Mouse (Mus musculus): Measurements from ENCODE around the gene Fgfr2. TPM values are rescaled to one million over a fixed set of nuclear protein-coding genes. Genes with fewer than 3 reads are reported as not detected.
"Not testable (repeated sequence)": the region's sequence is repeated elsewhere in the genome, so short reads cannot be mapped to it uniquely, and the experiment has no call there.

The Fgfr2 gene
- total RNA-seq, 2 experiments from 2014 or later = 190 to 480 TPM

GRCm38 (mm10) chr7:133121080-133121607, 2.0 kb downstream of the Fgfr2 start:
- DNase-seq = peak in 1 of 2 experiments; percentile 14

DNA sequence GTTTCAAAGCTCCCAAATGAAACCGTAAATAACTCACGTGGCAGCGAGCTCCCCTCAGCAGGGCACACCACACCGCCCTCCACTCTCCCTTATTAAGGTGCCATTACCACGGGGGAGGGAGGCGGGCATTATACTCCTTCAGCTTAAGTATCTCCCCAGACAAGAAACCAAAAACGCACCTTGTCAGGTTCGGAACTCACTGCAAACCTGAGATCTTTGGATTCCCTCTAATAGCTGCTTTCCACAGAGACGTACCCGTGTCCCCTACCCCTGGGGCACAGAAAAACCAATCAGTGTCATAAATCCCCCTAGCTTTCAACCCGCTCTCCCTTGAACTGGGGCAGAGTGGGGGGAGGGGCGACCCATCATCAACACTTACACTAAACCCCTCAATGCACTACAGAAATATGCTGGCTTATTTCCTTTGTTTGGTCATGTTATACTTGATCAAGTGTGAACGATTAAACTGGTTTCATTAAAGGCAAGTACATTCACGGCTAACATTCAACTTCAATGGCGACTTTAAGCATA, 2.9 kb downstream of the Fgfr2 start:
- no peak for DNase-seq

DNA sequence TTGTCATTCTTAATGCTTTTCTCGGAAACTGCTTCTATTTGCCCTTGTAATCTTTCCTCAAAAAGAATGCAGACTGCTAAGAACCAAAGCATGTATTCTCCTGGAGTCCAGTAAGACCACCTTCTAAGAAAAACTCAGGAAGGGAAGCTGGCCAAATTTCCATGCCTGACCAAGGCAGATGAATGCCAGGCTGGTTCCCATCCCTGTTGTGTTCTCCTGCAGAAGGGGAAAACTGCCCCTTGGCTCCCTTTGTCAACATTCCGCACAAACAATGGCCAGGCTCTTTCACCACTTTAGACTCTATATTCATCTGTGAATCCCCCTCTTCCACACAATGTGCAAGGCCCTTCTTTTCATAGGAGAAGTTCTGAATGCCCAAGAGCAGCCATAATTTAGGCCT, 5.3 kb downstream of the Fgfr2 start:
- DNase-seq = no peak

DNA sequence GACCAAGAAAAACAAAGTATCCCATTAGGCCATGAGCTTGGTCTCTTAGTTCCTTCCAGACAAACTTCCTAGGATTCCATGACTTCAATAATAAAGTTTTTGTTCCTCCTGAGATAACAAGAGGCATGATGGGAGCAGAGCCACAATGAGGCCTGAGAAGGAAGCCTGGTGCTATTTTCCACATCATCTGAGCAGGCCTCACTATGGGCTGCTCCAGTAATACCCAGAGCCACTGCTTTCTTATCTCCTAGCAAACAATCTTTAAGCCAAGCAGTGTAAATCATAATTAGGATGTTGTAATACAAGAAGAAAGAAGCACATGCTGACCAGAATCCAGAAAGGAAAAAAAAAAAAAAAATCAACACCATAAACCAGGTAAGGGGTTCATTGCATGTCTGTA, 6.6 kb downstream of the Fgfr2 start:
- no peak for DNase-seq

DNA sequence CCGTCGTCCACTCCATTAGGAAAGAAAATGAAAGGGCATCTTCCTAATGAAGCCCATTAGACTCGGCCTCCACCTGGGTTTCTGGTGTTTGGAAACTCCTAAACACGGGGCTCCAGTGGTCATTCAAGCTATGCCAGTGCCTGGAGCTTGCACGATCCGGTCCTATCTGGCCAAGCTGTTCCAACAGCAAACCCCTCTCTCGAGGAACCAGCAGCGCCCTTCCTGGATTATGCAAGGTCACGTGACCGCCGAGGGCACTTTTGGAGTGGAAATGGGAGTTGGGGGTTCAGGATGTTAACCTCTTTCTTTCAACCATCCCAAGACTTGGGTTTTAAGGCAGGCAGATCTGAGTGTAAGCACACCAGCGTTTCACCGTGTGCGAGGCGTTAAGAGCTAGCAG, 7.3 kb downstream of the Fgfr2 start:
- DNase-seq = peak; percentile 46 to 52

GRCm38 (mm10) chr7:133114847-133115470, 8.2 kb downstream of the Fgfr2 start:
- peak; percentile 25 to 56 for DNase-seq

- no peak for DNase-seq
Observed at GRCm38 (mm10) chr7:133113185-133113895, 9.8 kb downstream of the Fgfr2 start.

GRCm38 (mm10) chr7:133112351-133112831, 10.8 kb downstream of the Fgfr2 start:
- no peak for DNase-seq

DNA sequence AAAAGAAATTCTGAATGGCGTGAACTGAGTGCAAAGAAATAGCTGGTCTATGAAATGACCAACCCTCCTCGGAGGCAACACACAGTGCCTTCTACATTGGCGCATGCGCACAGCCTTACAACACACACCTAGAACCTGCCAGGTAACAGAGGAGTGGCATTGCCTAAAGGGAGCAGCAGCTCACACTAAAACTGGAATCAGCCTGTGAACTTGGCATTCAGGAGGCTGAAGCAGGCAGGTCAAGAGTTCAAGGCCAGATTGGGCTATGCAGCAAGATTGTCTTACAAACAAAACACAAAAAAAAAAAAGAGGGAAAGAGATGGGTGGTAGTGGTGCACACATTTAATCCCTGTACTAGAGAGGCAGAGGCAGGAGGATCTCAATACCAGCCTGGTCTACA, 13.7 kb downstream of the Fgfr2 start:
- peak in 1 of 2 experiments; percentile 23 for DNase-seq

- no peak for DNase-seq
Observed at GRCm38 (mm10) chr7:133108695-133109094, 14.5 kb downstream of the Fgfr2 start.

DNA sequence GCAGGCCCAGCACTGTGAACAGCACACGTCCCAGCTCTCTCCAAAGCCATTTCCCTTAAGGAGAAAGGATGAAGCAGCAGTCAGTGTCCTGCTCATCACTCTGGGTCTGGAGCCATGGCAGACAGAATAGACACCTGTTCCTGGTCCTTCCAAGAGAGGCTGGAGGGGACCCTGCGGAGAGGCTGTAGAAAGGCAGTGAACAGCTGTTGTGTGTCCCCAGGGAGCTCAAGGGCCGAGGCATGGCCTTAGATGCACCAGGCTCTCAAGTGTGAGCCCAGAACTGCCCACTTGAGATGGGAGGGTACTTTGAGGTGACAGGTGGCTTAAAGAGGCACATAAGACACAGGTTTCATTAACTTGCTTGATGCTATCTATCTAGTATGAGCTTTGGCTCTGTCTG, 20.6 kb downstream of the Fgfr2 start:
- no peak for DNase-seq

- no peak for DNase-seq
Observed at GRCm38 (mm10) chr7:133101070-133101469, 22.1 kb downstream of the Fgfr2 start.

- DNase-seq = no peak
Observed at GRCm38 (mm10) chr7:133100178-133100577, 23.0 kb downstream of the Fgfr2 start.

DNA sequence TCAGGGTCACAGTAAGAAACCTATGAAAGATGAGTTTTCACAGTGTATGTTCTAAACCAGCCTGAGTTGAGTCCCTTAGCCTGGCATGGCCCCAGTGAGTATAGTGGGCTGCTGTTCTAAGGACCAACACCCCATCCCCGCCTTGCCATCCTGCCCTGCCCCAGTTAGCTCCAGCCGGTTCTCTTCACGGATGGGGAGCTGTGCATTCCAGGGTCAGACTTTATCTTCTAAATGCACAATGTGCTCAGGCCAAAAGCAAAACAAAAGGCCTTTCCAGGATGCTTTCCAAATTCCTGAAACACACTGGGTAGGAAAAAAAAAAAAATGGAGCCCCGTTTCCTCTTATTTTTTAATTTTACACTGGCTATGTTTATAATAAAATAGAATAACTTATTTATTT, 23.9 kb downstream of the Fgfr2 start:
- no peak for DNase-seq

DNA sequence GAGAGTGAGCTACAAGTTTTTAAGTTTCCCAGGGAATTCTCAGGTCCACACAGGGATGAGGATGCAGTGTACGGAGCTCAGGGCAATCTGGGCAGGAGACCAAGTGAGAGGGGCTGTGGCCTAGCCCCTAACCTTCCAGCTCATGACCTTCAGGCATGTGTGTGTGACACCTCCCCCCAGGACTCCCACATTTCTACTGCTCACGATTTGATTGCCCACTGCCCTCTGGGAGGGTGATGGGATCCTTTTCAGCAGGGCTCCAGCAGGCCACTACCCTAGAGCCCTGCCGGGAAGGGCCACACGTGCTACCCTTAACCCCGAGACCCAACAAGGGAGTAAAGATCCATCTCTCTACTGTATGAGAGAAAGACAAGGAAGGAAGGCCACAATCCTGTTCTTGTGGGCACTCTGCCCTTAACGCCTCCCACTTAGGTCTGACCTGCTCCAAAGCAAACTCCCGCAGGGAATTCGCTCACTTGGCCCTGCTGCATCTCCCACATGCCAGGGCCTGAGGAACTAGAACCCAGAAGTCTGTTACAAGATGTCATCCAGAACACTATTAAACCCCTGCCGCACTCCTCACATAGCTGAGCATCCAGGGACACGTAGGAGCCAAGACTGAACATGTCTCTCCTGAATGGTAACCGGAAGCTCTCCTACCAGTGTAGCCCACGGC, 24.9 kb downstream of the Fgfr2 start:
- peak in 1 of 2 experiments; percentile 52 for DNase-seq

DNA sequence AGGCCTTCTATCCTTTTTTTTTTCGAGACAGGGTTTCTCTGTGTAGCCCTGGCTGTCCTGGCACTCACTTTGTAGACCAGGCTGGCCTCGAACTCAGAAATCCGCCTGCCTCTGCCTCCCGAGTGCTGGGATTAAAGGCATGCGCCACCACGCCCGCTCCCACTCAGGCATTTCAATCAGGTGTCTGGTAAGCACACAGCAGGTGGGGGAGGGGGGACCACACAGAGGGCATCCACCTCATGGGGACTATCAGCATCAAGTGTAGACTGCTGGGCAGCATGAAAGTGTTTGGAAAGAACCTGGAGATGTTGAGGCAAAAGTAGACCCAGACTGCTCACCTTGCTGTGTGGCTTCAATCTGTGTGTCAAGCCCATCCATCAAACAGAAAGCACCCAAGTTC, 27.5 kb downstream of the Fgfr2 start:
- DNase-seq = not testable (repeated sequence)

- no peak for DNase-seq
Observed at GRCm38 (mm10) chr7:133094711-133095495, 28.2 kb downstream of the Fgfr2 start.

DNA sequence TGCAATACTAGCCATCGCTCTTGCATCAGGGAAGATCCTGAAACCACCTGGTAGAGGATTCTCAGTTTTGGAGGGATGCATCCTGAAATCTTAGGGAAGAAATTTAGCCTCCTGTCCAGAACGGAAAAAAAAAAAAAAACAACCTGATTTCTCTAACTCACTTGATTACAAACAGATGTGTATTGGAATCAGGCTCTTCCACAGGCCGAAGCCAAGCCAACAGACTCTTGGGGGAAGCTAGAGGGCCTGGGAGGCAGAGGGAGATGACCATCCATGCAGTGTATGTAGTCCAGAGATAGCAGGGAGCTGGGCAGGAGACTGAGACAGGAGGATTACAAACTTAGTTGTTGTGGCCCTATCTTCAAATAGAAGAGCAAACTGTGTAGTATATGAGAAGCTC, 29.0 kb downstream of the Fgfr2 start:
- DNase-seq = no peak

DNA sequence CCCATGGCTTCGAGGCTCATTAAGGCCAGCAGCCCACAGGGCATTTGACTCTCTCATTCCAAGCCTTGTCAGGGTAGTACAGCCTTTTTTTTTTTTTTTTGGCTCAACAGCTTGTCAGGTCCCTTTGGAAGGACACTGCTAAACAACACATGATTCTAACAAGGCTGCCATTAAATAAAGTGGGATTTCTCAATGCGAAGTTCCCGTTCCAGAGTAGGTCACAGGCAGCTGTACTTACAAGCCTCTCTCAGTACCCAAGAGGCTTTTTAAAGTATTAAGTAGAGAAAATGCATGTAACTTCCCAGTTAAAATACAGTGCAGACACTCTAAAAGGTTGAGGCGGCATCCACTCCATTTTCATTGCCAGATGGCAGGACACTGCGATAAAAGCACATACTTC, 29.4 kb downstream of the Fgfr2 start:
- DNase-seq = no peak

DNA sequence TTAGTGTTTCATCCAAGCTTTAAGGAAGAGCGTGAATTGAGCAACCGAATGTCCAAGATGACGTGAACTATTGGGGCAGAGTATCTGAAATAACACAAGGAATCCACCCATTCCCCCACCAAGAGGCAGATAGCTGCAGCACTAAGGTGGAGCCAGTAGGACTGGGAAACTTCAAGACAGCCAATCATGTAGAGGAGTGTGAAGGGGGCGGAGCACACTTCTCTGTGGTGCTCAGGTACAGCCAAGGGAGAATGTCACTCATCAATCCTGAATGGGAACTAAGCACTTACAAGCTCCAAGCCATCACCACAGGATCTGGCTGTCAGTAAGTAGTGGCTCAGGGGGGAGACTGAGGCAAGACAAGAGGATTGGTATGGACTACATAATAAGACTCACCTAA, 32.5 kb downstream of the Fgfr2 start:
- DNase-seq = no peak

DNA sequence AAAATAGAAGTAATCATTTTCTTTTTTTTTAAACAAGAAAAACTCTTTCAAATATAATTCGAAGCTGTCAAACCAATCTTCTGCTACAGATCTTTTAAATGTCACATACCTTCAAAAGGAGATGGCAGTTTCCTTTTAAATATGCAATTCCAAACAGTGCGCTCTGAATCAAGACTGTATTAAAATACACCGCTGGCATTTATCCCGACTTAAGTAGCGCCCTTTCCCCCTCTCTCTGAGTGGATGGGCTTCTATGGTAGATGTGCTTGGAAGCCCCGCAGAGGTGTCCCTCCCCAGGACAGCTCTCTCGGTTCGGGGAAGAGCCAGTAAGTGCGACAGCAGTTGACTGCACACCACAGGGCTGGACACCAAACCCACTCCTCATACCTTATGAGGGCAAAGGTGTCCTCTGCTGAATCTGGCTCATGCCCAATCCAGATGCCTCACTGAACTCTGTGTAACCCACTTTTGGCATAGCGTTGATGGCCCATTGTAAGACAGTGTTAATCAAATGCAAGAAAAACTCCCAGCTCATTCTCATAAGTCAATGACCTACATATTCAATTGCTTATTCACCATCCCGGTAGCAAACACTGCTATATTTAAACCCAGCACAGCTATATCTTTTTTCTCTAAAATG, 33.4 kb downstream of the Fgfr2 start:
- no peak for DNase-seq

Data from adrenal gland, postnatal 36 days (tissue).